Mouse (Mus musculus) spleen, postnatal 36 days (tissue): Measurements from ENCODE around the gene Lrrtm4.

Source experiments
- DNase-seq, 2 experiments: peaks; one replicate each; pipeline ENCODE4 v3.0.0; 2022; ENCODE audit warnings: low spot score in 2 of 2, mixed read lengths in 1 of 2

Lrrtm4 gene

GRCm38 (mm10) chr6:80720468-80720867 lies 701.8 kb downstream of the Lrrtm4 start:
- DNase-seq = no peak

- no peak for DNase-seq
Measured at GRCm38 (mm10) chr6:80733416-80733815, 714.7 kb downstream of the Lrrtm4 start.

DNA sequence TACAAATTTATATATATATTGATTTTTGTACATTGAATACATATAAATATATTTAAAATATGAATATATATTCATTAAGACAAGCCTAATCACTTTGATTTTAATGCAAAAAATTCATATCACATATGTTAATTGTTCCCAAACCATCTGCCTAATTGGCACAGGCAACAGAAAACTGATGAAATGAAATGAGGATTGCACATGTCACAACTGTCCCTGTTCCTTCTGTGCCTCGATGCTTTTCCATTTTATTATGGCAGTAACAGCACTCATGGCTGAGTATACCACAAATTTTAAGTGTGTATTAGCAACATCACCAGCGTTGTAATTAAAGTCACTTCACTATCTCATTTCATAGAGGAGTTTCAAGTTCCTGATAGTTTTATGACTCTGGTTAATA lies 732.1 kb downstream of the Lrrtm4 start:
- no peak for DNase-seq

GRCm38 (mm10) chr6:80760641-80761204 lies 742.0 kb downstream of the Lrrtm4 start:
- DNase-seq = no peak

- DNase-seq = no peak
Measured at GRCm38 (mm10) chr6:80786282-80786681, 767.6 kb downstream of the Lrrtm4 start.

- no peak for DNase-seq
Measured at GRCm38 (mm10) chr6:80823753-80824152, 805.1 kb downstream of the Lrrtm4 start.

DNA sequence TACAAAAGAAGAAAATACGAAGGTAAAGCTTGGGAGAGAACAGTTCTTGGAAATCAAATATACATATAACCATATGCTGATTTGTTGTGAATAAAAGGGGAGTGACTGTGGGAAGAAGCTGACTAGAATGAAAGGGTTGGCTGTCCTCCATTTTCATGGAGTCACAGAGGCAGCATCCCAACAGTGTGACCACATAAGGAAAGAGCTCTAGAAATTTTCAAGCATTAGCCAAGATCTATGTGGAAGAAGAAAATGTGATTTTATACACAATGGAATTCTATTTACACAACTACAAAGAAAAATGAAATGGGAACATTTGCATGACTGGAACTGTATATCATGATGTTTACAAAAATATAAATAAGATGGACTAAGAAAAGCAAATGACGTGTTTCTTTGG lies 821.1 kb downstream of the Lrrtm4 start:
- DNase-seq = no peak

DNA sequence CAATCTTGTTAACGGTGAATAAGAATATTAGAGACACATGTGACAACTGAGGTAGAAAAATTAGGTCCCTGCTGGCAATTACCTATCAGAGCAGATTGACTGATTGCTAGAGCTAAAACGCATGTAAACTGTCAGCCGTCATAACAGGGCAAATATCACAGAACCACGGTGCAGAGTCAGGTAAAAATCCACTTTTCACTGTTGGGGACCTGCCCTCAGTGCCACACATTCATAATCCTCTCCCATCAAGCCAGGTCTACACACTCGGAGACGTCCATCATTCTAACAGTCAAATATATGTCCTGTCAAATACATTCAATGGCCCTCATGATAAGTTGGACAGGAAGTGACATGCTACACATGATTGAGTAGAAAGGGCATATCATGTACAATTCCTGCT lies 826.6 kb downstream of the Lrrtm4 start:
- no peak for DNase-seq

GRCm38 (mm10) chr6:80856910-80857543 lies 838.4 kb downstream of the Lrrtm4 start:
- no peak for DNase-seq
